Mouse (Mus musculus) liver, embryonic 16.5 days (tissue): ENCODE measurements around the gene Atp5f1. TPM values are rescaled to one million over a fixed set of nuclear protein-coding genes. Genes with fewer than 3 reads are reported as not detected.

Experiments used
- ATAC-seq: fragments of 200-750 bp; cut with Nextera tagmentation; 2 replicates; pipeline ENCODE4 v1.8.0; 2017; ENCODE audit warnings: low read depth, mild to moderate bottlenecking, moderate number of reproducible peaks, moderate library complexity
- H3K27ac ChIP-seq: fragments of 300-500 bp; sonication (generic); 2 replicates; pipeline ENCODE4 v1.5.1; 2014; ENCODE audit warnings: mild to moderate bottlenecking, low read length
- H3K27me3 ChIP-seq: fragments of 300-500 bp; sonication (generic); 2 replicates; pipeline ENCODE4 v1.6.1; 2014; ENCODE audit warnings: low read depth, low read length, mixed read lengths; ENCODE audit not compliant: control insufficient read depth, insufficient read depth
- H3K36me3 ChIP-seq: fragments of 300-500 bp; sonication (generic); 2 replicates; pipeline ENCODE4 v1.6.1; 2014; ENCODE audit warnings: mild to moderate bottlenecking; ENCODE audit not compliant: control insufficient read depth, insufficient read depth
- H3K4me1 ChIP-seq: fragments of 300-500 bp; sonication (generic); 2 replicates; pipeline ENCODE4 v1.6.1; 2014; ENCODE audit warnings: low read depth, low read length, mixed read lengths; ENCODE audit not compliant: control insufficient read depth
- H3K4me2 ChIP-seq: fragments of 300-500 bp; sonication (generic); 2 replicates; pipeline ENCODE4 v1.6.1; 2014; ENCODE audit warnings: low read depth, low read length, mixed read lengths
- H3K4me3 ChIP-seq: fragments of 300-500 bp; sonication (generic); 2 replicates; pipeline ENCODE4 v1.5.1; 2014; ENCODE audit warnings: low read depth, mild to moderate bottlenecking, low read length
- H3K9ac ChIP-seq: fragments of 300-500 bp; sonication (generic); 2 replicates; pipeline ENCODE4 v1.6.1; 2014; ENCODE audit warnings: low read depth, low read length
- H3K9me3 ChIP-seq: fragments of 300-500 bp; sonication (generic); replicated peaks from 2 replicates; pipeline ENCODE4 v1.6.1; 2016; ENCODE audit warnings: low read length; ENCODE audit not compliant: control insufficient read depth
- WGBS: fragments of 180-500 bp; shearing (Covaris S2); extraction: QIAGEN DNeasy Blood & Tissue Kit; methylation state at CpG from one replicate; pipeline ENCODE4 v1.1.7; 2014; ENCODE audit not compliant: insufficient replicate concordance; 5-methylcytosine and 5-hydroxymethylcytosine counted together
- polyA plus RNA-seq: library from polyadenylated mRNA; unstranded; fragments of >200 nt; fragmentation: Nextera tagmentation; extraction: Ambion mirVana; gene quantifications from 2 replicates; pipeline ENCODE4 v1.2.1, GENCODE M21; 2015

Gene Atp5f1
- polyA plus RNA-seq, 1 experiment from 2014 or later = 287 TPM

DNA sequence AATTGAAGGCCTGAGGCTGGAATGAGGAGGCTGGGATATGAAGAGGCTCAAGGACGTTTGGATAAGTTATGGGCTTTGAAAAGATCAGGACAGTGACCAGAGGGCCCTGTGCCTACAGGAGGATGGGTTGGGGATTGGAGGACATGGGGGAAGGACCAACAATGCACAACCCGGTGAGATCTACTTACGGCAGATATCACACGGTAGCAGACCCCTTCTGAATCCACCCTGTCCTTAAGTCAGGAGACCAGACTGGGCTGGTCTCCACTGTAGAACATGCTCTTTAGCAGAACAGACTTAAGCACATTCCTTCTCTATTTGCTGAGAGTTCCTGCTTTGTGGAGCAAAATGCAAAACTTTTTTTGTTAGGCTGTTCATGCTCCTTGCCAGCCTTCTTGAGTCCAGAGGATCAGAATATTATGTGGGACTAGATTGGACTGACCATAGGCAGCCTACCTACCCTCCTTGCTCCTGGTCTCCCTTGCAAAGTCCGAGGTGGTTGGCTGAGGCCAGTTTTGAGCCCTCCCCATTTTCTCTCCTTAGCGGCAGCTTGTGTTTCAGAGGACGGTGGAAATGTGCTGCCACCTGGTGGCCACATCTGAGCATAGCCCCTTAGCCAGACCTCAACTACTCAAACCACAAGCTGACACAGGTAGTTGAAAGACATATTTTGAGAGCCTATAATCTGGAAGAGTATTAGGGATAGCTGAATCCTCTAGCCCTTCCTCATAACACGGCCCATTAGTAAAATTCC lies 60.3 kb downstream of the Atp5f1 start:
- H3K9ac ChIP-seq = no peak overlapping the region
- no peaks in the 10 kb centered on the region for H3K9me3 ChIP-seq
- no peak overlapping the region for H3K4me2 ChIP-seq
- ATAC-seq = peak; percentile 46; the same call in 1 of the 2 replicates
- WGBS = 30% methylated on average over 8 of the region's 8 CpGs
- no peak overlapping the region for H3K27ac ChIP-seq
- no peaks in the 10 kb centered on the region for H3K27me3 ChIP-seq
- H3K4me3 ChIP-seq = no peak overlapping the region
- H3K36me3 ChIP-seq = no peaks in the 10 kb centered on the region
- peaks cover 10% of the 10 kb centered on the region for H3K4me1 ChIP-seq

DNA sequence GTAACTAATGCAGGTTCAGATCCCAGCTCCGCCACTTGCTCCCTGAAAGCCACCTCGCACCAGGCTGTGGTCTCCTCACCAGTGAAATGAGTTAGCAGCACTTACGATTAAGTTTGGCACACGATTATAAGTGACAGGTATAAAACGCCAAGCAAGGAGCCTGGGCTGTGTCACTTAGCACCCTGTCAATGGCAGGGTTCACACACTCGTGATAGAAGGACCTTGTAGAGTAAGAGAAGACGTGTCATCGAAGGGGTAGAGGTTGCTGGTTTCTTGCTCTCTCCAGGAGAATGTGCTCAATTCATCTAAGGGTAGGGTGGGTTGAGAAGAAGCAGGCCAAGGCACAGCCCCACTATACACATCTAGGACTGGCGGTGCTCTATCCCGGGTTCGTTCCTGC lies 61.0 kb downstream of the Atp5f1 start:
- no peaks in the 10 kb centered on the region; the same call in 1 of the 2 replicates for H3K27me3 ChIP-seq
- no peak overlapping the region for H3K4me3 ChIP-seq
- H3K4me2 ChIP-seq = no peak overlapping the region
- H3K4me1 ChIP-seq = peaks cover 11% of the 10 kb centered on the region
- no peak overlapping the region for H3K27ac ChIP-seq
- 74% methylated on average over 11 of the region's 11 CpGs for WGBS
- H3K9me3 ChIP-seq = no peaks in the 10 kb centered on the region
- no peak overlapping the region for H3K9ac ChIP-seq
- no peaks in the 10 kb centered on the region for H3K36me3 ChIP-seq
- no peak for ATAC-seq

DNA sequence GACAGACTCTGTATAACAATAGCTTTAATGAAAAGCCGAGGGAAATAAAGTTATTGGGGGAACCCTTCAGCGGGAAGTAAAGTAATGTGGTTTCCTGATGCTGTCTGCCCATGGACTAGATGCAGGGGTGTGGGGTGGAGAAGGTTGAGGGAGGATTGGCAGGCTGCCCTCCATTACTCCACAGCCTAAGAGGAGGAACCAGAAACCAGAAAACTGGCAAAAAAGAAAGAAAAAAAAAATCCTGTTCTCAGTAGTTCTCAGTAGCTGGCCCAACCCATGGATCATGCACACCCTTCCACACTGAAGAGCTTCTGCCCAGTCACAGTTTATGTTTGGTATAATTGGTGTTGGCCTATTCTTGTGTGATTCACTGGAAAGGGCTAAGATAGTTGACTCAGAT lies 61.6 kb downstream of the Atp5f1 start:
- H3K27ac ChIP-seq = no peak overlapping the region
- no peaks in the 10 kb centered on the region for H3K36me3 ChIP-seq
- H3K9ac ChIP-seq = no peak overlapping the region
- H3K4me3 ChIP-seq = no peak overlapping the region
- H3K9me3 ChIP-seq = no peaks in the 10 kb centered on the region
- no peak for ATAC-seq
- H3K4me2 ChIP-seq = no peak overlapping the region
- H3K27me3 ChIP-seq = no peaks in the 10 kb centered on the region; the same call in 1 of the 2 replicates
- 24% methylated on average over 2 of the region's 2 CpGs for WGBS
- peaks cover 12% of the 10 kb centered on the region for H3K4me1 ChIP-seq

DNA sequence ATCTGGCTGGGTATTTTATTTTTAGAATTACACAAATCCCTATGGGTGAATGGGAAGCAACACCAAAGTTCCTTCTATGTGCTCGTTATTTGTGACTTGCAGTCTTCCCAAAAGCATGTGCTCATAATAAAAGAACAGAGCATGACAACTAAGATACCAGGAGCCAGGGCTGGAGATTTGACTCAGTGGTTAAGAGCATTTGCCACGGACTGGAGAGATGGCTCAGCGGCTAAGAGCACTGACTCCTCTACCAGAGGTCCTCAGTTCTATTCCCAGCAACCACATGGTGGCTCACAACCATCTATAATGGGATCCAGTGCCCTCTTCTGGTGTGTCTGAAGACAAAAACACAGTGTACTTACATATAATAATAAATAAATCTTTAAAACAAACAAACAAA lies 63.1 kb downstream of the Atp5f1 start:
- Histone ChIP-seq H3K36me3 (no peaks in the 10 kb centered on the region), H3K4me2 (no peak overlapping the region), H3K27me3 (no peaks in the 10 kb centered on the region; the same call in 1 of the 2 replicates), H3K4me3 (no peak overlapping the region), H3K9ac (no peak overlapping the region), H3K9me3 (no peaks in the 10 kb centered on the region), H3K27ac (no peak overlapping the region), H3K4me1 (peaks cover 23% of the 10 kb centered on the region)
- no peak for ATAC-seq
- 73% methylated on average over 3 of the region's 3 CpGs for WGBS

DNA sequence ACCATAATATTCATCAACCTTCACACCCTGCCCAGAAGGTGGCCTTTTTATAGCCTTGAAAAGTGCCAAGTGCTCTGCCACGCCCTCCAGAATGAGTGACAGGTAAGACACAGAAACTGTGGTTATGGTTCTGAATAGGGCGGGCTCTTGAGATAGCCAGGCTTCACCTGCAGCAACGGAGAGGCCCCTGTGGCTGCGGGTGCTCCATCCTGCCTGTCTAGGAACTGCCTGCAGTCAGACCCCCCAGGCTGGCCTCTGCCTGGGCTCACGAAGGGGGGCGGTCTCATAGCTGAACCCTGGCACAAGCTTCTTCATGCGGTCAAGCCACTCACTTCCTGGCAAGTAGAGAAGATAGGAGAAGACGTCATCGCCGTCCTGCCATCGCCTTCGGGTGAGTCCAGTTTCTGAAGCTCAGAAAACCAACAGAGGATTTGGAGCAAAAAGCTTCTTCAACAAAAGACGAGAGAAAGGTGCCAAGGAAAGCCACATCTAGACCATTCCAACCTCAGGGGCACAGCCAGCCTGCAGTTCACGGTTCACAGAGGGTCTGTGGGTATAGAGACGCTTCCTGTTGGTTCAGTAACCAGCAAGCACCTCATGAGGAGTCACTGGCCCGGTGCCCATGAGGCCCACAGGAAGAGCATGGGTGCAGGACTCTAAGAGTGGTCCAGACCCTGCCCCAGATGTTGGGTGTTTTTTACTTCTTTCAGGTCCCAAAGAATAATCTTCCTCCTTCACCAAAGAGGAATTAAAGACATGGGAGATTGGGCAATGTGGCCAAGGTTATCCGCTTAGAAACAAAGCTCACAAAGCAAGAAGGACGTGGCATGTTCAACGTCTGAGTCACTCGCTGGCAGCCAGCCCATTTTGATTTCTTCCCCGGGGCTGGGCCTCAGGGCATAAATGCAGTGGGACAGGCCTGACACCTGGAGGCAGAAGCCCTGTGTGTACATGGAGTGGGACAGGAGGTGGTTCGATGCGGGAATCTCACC lies 65.0 kb downstream of the Atp5f1 start:
- Histone ChIP-seq H3K36me3 (no peaks in the 10 kb centered on the region), H3K4me2 (peak overlapping the region; percentile 42), H3K27me3 (no peaks in the 10 kb centered on the region; the same call in 1 of the 2 replicates), H3K9ac (0 out of 2 replicates have a peak overlapping the region, but pooled peaks have one; percentile 2), H3K27ac (peak overlapping the region; percentile 71), H3K4me3 (0 out of 2 replicates have a peak overlapping the region, but pooled peaks have one; percentile 10), H3K4me1 (peaks cover 23% of the 10 kb centered on the region), H3K9me3 (no peaks in the 10 kb centered on the region)
- WGBS = 14% methylated on average over 23 of the region's 23 CpGs
- ATAC-seq = peak; percentile 67

DNA sequence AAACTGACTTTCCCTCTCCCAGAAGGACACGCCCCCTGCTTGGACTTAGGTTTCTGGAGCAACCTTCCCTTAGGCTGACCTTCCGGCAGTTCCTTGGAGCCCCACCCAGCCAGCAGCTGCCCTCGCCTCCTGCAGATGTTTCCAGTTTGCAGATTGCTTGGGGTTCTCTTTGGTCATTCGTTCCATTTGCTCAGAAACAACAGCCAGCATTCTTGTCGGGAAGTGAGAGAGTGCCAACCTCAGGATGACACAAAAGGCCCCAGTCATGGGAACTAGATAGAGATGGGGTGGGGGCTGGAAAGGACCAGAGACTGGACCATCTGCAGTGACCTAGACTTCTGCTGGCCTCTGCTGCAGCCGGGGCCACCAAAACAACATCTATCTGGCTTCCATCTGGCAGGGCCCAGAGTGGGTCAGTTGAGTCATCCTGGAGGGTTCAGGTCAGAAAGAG lies 65.9 kb downstream of the Atp5f1 start:
- Histone ChIP-seq H3K27me3 (no peaks in the 10 kb centered on the region; the same call in 1 of the 2 replicates), H3K27ac (peak overlapping the region; percentile 71), H3K4me3 (no peak overlapping the region), H3K9ac (no peak overlapping the region), H3K4me1 (peaks cover 23% of the 10 kb centered on the region), H3K36me3 (no peaks in the 10 kb centered on the region), H3K9me3 (no peaks in the 10 kb centered on the region), H3K4me2 (no peak overlapping the region)
- 33% methylated on average over 6 of the region's 6 CpGs for WGBS
- no peak for ATAC-seq

Other genes starting within 250 kb of the Atp5f1 start
- gene Rap1a, start 158.8 kb downstream of the Atp5f1 start, polyA plus RNA-seq = 98.9 and 102 TPM in 2 replicates
- 0.48 and 0.77 TPM in 2 replicates for gene Adora3, start 89.2 kb downstream of the Atp5f1 start, polyA plus RNA-seq
- not detected in 2 replicates for gene Tmigd3, start 89.2 kb downstream of the Atp5f1 start, polyA plus RNA-seq
- gene I830077J02Rik, start 27.4 kb downstream of the Atp5f1 start, polyA plus RNA-seq = 2.4 and 2.9 TPM in 2 replicates
- gene Wdr77, start 730 bp downstream of the Atp5f1 start, polyA plus RNA-seq = 35.1 and 35.9 TPM in 2 replicates
- gene Ovgp1, start 13.6 kb upstream of the Atp5f1 start, polyA plus RNA-seq = 0.48 and 0.79 TPM in 2 replicates
- not detected in 2 replicates for gene Pifo, start 54.5 kb upstream of the Atp5f1 start, polyA plus RNA-seq
- 0.21 TPM in 1 of 2 replicates, not detected in the other for gene Chil5, start 72.7 kb upstream of the Atp5f1 start, polyA plus RNA-seq
- not detected in 2 replicates for gene Chia1, start 153.1 kb upstream of the Atp5f1 start, polyA plus RNA-seq
- gene Chil3, start 207.5 kb upstream of the Atp5f1 start, polyA plus RNA-seq = 26.9 and 37.6 TPM in 2 replicates